Mouse (Mus musculus) left cerebral cortex, adult 18-20 months (tissue): ENCODE measurements around the gene Rhox2b. TPM values are rescaled to one million over a fixed set of nuclear protein-coding genes. Genes with fewer than 3 reads are reported as not detected.
"Not testable (repeated sequence)": the region's sequence is repeated elsewhere in the genome, so short reads cannot be mapped to it uniquely, and the experiment has no call there.

ENCODE experiments used
- DNase-seq, 2 experiments: peaks; one replicate each; pipeline ENCODE4 v3.0.0; 2021 to 2022; ENCODE audit warnings: low spot score in 2 of 2, mixed read lengths in 1 of 2
- long read RNA-seq, 2 experiments: library from polyadenylated mRNA; stranded (forward); transcript quantifications; one replicate each; pipeline ENCODE4 v2.0.0; 2021
- total RNA-seq, 2 experiments: library from RNA; stranded (reverse); gene quantifications; 2 replicates each; pipeline ENCODE4 v1.2.3; 2021

Gene Rhox2b
- total RNA-seq: not detected
- long read RNA-seq, experiment 1: 0 reads
- long read RNA-seq, experiment 2: 0 reads

- DNase-seq: not testable (repeated sequence)
These were observed at the start of gene Rhox2b for GRCm38 (mm10) chrX:37411767-37412166. Gene Rhox2b, plus strand, starts transcription at chrX:37412067.

DNA sequence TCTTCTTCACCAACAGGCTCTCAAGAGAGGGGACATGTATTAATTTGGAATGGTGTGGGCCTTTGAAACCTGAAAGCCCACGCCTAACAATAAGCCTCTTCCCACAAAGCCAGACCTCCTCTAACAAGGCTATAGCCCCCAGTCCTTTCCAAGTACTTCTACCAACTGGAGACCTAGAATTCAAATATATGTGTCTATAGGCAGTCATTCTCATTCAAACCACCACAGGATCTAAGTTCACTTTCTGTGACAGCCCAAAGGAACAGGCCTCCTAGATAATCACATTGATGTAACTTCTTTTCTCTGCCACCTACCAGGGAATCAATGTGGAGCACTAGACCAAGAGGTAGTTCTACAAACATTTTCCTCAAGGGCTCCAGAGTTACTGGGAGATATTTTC lies 32.1 kb upstream of the Rhox2b start, which contains the start of gene Rhox3a2:
TSS of gene Rhox3a2 (plus strand) at position 301 of the 400 bp plus-strand sequence.
- not testable (repeated sequence) for DNase-seq

DNA sequence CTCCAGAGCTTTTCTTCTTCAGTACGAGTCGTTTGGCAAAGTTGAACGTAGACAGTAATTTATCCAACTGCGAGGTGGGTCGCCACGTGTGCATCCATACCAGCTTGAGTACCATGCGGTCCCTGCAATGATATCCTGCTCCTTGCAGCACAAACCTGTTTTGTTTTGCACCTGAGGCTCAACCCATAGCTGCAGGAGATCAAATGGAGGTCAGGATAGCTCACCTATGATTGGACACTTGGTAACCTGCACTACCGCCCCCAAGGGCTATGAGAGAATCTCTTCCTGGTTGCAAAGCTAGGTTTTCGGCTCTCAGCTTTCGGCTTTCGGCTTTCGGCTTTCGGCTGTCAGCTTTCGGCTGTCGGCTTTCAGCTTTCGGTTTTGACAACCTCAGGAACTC lies 21.3 kb upstream of the Rhox2b start, which contains the start of gene Rhox4a2:
TSS of gene Rhox4a2 (plus strand) at position 301 of the 400 bp plus-strand sequence.
- not testable (repeated sequence) for DNase-seq

GRCm38 (mm10) chrX:37432194-37432593 lies 20.3 kb downstream of the Rhox2b start, which contains the start of gene Rhox4b:
Gene Rhox4b, plus strand, starts transcription at chrX:37432494.
- DNase-seq: not testable (repeated sequence)

DNA sequence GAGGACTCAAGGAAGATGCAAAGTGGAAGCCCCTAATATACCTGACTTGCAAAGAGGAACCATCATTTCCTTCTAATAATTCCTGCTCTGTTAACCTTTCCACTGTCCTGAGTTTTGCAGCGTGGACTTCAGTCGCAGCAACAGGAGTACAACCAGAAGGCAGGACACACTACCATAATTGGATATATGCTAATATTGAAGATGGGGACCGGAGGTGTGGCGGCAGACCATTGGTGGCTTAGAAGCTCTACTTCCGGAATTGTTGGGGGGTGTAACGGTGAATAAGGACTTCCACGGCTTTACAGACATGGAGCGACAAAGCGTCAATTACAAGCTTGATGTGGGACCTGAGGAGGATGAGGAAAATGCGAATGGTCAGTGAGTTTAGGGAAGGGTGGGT lies 41.5 kb downstream of the Rhox2b start, which contains the start of gene Rhox2c:
TSS of gene Rhox2c (plus strand) at position 301 of the 400 bp plus-strand sequence.
- not testable (repeated sequence) for DNase-seq

DNA sequence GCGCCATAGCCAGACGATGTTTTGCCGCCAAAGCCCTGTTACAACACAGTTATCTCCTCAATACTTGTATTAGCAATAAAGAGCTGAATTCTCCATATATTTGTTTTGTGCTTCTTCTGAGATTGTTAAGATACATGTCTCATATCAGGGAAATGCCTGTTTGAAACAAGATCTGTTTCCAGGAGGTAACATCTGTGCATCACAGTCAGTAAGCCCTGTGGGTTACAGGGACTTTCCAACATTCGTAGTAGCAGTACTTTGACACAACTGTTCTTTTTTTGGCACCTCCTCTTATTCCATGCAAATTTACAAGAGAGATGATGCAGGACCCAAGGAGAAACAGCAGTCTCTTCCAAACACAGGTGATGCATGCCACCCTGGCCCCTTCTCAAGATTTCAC lies 46.4 kb downstream of the Rhox2b start, which contains the start of gene Rhox3c:
TSS of gene Rhox3c (plus strand) at position 301 of the 400 bp plus-strand sequence.
- DNase-seq: not testable (repeated sequence)

Other genes starting within 250 kb of the Rhox2b start
- not detected for gene Akap14, start 243.2 kb upstream of the Rhox2b start, total RNA-seq
- gene Ndufa1, start 220.9 kb upstream of the Rhox2b start, total RNA-seq: 100 to 1,000 TPM; 189 to 199 TPM
- gene Rnf113a1, start 220.8 kb upstream of the Rhox2b start, total RNA-seq: 1 to 10 TPM; 7.5 to 8.7 TPM
- gene Gm9, start 201.0 kb upstream of the Rhox2b start, total RNA-seq: not detected
- not detected for gene Rhox1, start 189.8 kb upstream of the Rhox2b start, total RNA-seq
- not detected for gene Rhox2a, start 167.1 kb upstream of the Rhox2b start, total RNA-seq
- not detected for gene Rhox3a, start 162.1 kb upstream of the Rhox2b start, total RNA-seq
- not detected for gene Rhox4a, start 146.7 kb upstream of the Rhox2b start, total RNA-seq
- not detected for gene Rhox3a2, start 32.0 kb upstream of the Rhox2b start, total RNA-seq
- gene Rhox4a2, start 21.2 kb upstream of the Rhox2b start, total RNA-seq: not detected
- gene Rhox4b, start 20.4 kb downstream of the Rhox2b start, total RNA-seq: not detected
- not detected for gene Rhox2c, start 41.6 kb downstream of the Rhox2b start, total RNA-seq
- not detected for gene Rhox3c, start 46.5 kb downstream of the Rhox2b start, total RNA-seq
- not detected for gene Rhox4c, start 68.3 kb downstream of the Rhox2b start, total RNA-seq
- not detected for gene Rhox2d, start 81.4 kb downstream of the Rhox2b start, total RNA-seq
- not detected for gene Rhox4d, start 102.3 kb downstream of the Rhox2b start, total RNA-seq
- gene Rhox2e, start 118.4 kb downstream of the Rhox2b start, total RNA-seq: not detected
- not detected for gene Rhox3e, start 130.0 kb downstream of the Rhox2b start, total RNA-seq
- gene Rhox4e, start 145.3 kb downstream of the Rhox2b start, total RNA-seq: not detected
- not detected for gene Rhox2f, start 159.3 kb downstream of the Rhox2b start, total RNA-seq
- not detected for gene Rhox3f, start 168.9 kb downstream of the Rhox2b start, total RNA-seq
- gene Rhox4f, start 195.6 kb downstream of the Rhox2b start, total RNA-seq: not detected
- gene Rhox3g, start 216.5 kb downstream of the Rhox2b start, total RNA-seq: not detected
- gene Rhox2g, start 231.4 kb downstream of the Rhox2b start, total RNA-seq: not detected
- not detected for gene Rhox4g, start 239.3 kb downstream of the Rhox2b start, total RNA-seq